Mouse (Mus musculus) midbrain, embryonic 13.5 days (tissue): ENCODE results near the gene Mcl1. TPM values are rescaled to one million over a fixed set of nuclear protein-coding genes. Genes with fewer than 3 reads are reported as not detected.
"Not testable (repeated sequence)": the region's sequence is repeated elsewhere in the genome, so short reads cannot be mapped to it uniquely, and the experiment has no call there.

ENCODE experiments used
- ATAC-seq: fragments of 200-750 bp; cut with Nextera tagmentation; 2 replicates; pipeline ENCODE4 v1.8.0; 2017; ENCODE audit warnings: mild to moderate bottlenecking, moderate TSS enrichment, moderate library complexity
- H3K27ac ChIP-seq: fragments of 300-500 bp; sonication (generic); 2 replicates; pipeline ENCODE4 v1.5.1; 2015; ENCODE audit warnings: inconsistent platforms, mild to moderate bottlenecking, moderate library complexity
- H3K27me3 ChIP-seq: fragments of 300-500 bp; sonication (generic); 2 replicates; pipeline ENCODE4 v1.6.1; 2015; ENCODE audit warnings: mild to moderate bottlenecking, inconsistent platforms
- H3K36me3 ChIP-seq: fragments of 300-500 bp; sonication (generic); 2 replicates; pipeline ENCODE4 v1.6.1; 2015; ENCODE audit warnings: mild to moderate bottlenecking, inconsistent platforms
- H3K4me1 ChIP-seq: fragments of 300-500 bp; sonication (generic); replicated peaks from 2 replicates; pipeline ENCODE4 v1.6.1; 2015; ENCODE audit warnings: inconsistent platforms
- H3K4me2 ChIP-seq: fragments of 300-500 bp; sonication (generic); replicated peaks from 2 replicates; pipeline ENCODE4 v1.6.1; 2015; ENCODE audit warnings: moderate library complexity, mild to moderate bottlenecking, inconsistent platforms
- H3K4me3 ChIP-seq: fragments of 300-500 bp; sonication (generic); replicated peaks from 2 replicates; pipeline ENCODE4 v1.5.1; 2015; ENCODE audit warnings: mild to moderate bottlenecking, inconsistent platforms
- H3K9ac ChIP-seq: fragments of 300-500 bp; sonication (generic); replicated peaks from 2 replicates; pipeline ENCODE4 v1.6.1; 2015; ENCODE audit warnings: mild to moderate bottlenecking, inconsistent platforms
- H3K9me3 ChIP-seq: fragments of 300-500 bp; sonication (generic); 2 replicates; pipeline ENCODE4 v1.6.1; 2016; ENCODE audit warnings: mild to moderate bottlenecking, inconsistent platforms
- WGBS: fragments of 180-500 bp; shearing (Covaris S2); methylation state at CpG from one replicate; pipeline ENCODE4 v1.1.7; 2015; 5-methylcytosine and 5-hydroxymethylcytosine counted together
- polyA plus RNA-seq: library from polyadenylated mRNA; unstranded; fragments of >200 nt; fragmentation: Nextera tagmentation; extraction: Ambion mirVana; gene quantifications from 2 replicates; pipeline ENCODE4 v1.2.1, GENCODE M21; 2015

The Mcl1 gene
- polyA plus RNA-seq, 1 experiment from 2014 or later, result 56.3 TPM

- no peak overlapping the region for H3K9ac ChIP-seq
- ATAC-seq, result no peak
- H3K4me2 ChIP-seq, result peak overlapping the region; percentile 33; the same call in 1 of the 2 replicates
- H3K4me3 ChIP-seq, result no peak overlapping the region
- H3K4me1 ChIP-seq, result peaks cover 51% of the 10 kb centered on the region
- H3K9me3 ChIP-seq, result no peaks in the 10 kb centered on the region
- no peaks in the 10 kb centered on the region for H3K27me3 ChIP-seq
- peaks cover 34% of the 10 kb centered on the region for H3K36me3 ChIP-seq
- WGBS, result 81% methylated on average over 7 of the region's 7 CpGs
- no peak overlapping the region for H3K27ac ChIP-seq
These were observed 4.3 kb downstream of the Mcl1 start for GRCm38 (mm10) chr3:95662724-95663449.

GRCm38 (mm10) chr3:95663486-95663885 is 4.9 kb downstream of the Mcl1 start:
- WGBS, result 97% methylated on average over 2 of the region's 2 CpGs
- H3K9ac ChIP-seq, result no peak overlapping the region
- no peaks in the 10 kb centered on the region for H3K9me3 ChIP-seq
- H3K4me2 ChIP-seq, result no peak overlapping the region; the same call in 1 of the 2 replicates
- H3K4me3 ChIP-seq, result no peak overlapping the region
- H3K4me1 ChIP-seq, result peaks cover 52% of the 10 kb centered on the region
- H3K36me3 ChIP-seq, result peaks cover 34% of the 10 kb centered on the region
- no peak for ATAC-seq
- no peak overlapping the region for H3K27ac ChIP-seq
- no peaks in the 10 kb centered on the region for H3K27me3 ChIP-seq

- H3K36me3 ChIP-seq, result peaks cover 40% of the 10 kb centered on the region
- H3K9ac ChIP-seq, result no peak overlapping the region
- H3K9me3 ChIP-seq, result no peaks in the 10 kb centered on the region
- H3K27me3 ChIP-seq, result no peaks in the 10 kb centered on the region
- WGBS, result 96% methylated on average over 3 of the region's 3 CpGs
- no peak overlapping the region for H3K27ac ChIP-seq
- no peak for ATAC-seq
- H3K4me2 ChIP-seq, result no peak overlapping the region
- peaks cover 52% of the 10 kb centered on the region for H3K4me1 ChIP-seq
- no peak overlapping the region for H3K4me3 ChIP-seq
These were observed 5.5 kb downstream of the Mcl1 start for GRCm38 (mm10) chr3:95663969-95664608.

- Histone ChIP-seq H3K4me3 (no peak overlapping the region), H3K9ac (no peak overlapping the region), H3K36me3 (peaks cover 48% of the 10 kb centered on the region), H3K9me3 (no peaks in the 10 kb centered on the region), H3K27ac (no peak overlapping the region), H3K27me3 (no peaks in the 10 kb centered on the region), H3K4me1 (peaks cover 52% of the 10 kb centered on the region), H3K4me2 (no peak overlapping the region)
- 90% methylated on average over 4 of the region's 4 CpGs for WGBS
- no peak for ATAC-seq
These were observed 6.4 kb downstream of the Mcl1 start for GRCm38 (mm10) chr3:95664940-95665352.

- no peaks in the 10 kb centered on the region for H3K27me3 ChIP-seq
- 75% methylated on average over 6 of the region's 6 CpGs for WGBS
- no peak overlapping the region for H3K4me2 ChIP-seq
- H3K9ac ChIP-seq, result no peak overlapping the region
- H3K36me3 ChIP-seq, result peaks cover 48% of the 10 kb centered on the region
- H3K27ac ChIP-seq, result no peak overlapping the region
- peaks cover 40% of the 10 kb centered on the region for H3K4me1 ChIP-seq
- no peaks in the 10 kb centered on the region for H3K9me3 ChIP-seq
- ATAC-seq, result no peak
- H3K4me3 ChIP-seq, result no peak overlapping the region
These were observed 7.7 kb downstream of the Mcl1 start for GRCm38 (mm10) chr3:95666124-95666844.

- Histone ChIP-seq H3K27me3 (no peaks in the 10 kb centered on the region), H3K4me3 (no peak overlapping the region), H3K36me3 (peaks cover 54% of the 10 kb centered on the region), H3K9me3 (no peaks in the 10 kb centered on the region), H3K4me1 (peaks cover 28% of the 10 kb centered on the region), H3K27ac (peak overlapping the region; percentile 56), H3K9ac (no peak overlapping the region), H3K4me2 (no peak overlapping the region)
- WGBS, result 76% methylated on average over 4 of the region's 4 CpGs
- ATAC-seq, result no peak
These were observed 8.9 kb downstream of the Mcl1 start for GRCm38 (mm10) chr3:95667521-95667920.

GRCm38 (mm10) chr3:95668026-95668425 is 9.4 kb downstream of the Mcl1 start:
- Histone ChIP-seq H3K27ac (peak overlapping the region; percentile 56), H3K27me3 (no peaks in the 10 kb centered on the region), H3K36me3 (peaks cover 54% of the 10 kb centered on the region), H3K9ac (no peak overlapping the region), H3K9me3 (no peaks in the 10 kb centered on the region), H3K4me1 (peaks cover 24% of the 10 kb centered on the region), H3K4me2 (no peak overlapping the region), H3K4me3 (no peak overlapping the region)
- peak; percentile 13; the same call in 1 of the 2 replicates for ATAC-seq
- WGBS, result 63% methylated on average over 7 of the region's 7 CpGs

GRCm38 (mm10) chr3:95668589-95669308 is 10.2 kb downstream of the Mcl1 start:
- no peak for ATAC-seq
- Histone ChIP-seq H3K4me3 (no peak overlapping the region), H3K4me2 (no peak overlapping the region), H3K4me1 (peaks cover 25% of the 10 kb centered on the region), H3K27me3 (no peaks in the 10 kb centered on the region), H3K27ac (peak overlapping the region; percentile 53), H3K9ac (no peak overlapping the region), H3K9me3 (no peaks in the 10 kb centered on the region), H3K36me3 (peaks cover 55% of the 10 kb centered on the region)
- 92% methylated on average over 7 of the region's 7 CpGs for WGBS

GRCm38 (mm10) chr3:95669309-95669665 is 10.7 kb downstream of the Mcl1 start:
- no peak overlapping the region for H3K27ac ChIP-seq
- no peaks in the 10 kb centered on the region for H3K9me3 ChIP-seq
- H3K4me3 ChIP-seq, result no peak overlapping the region
- H3K4me2 ChIP-seq, result no peak overlapping the region
- 92% methylated on average over 3 of the region's 3 CpGs for WGBS
- H3K4me1 ChIP-seq, result peaks cover 23% of the 10 kb centered on the region
- ATAC-seq, result no peak
- H3K27me3 ChIP-seq, result no peaks in the 10 kb centered on the region
- no peak overlapping the region for H3K9ac ChIP-seq
- H3K36me3 ChIP-seq, result peaks cover 53% of the 10 kb centered on the region

GRCm38 (mm10) chr3:95670419-95670818 is 11.8 kb downstream of the Mcl1 start:
- WGBS, result 96% methylated on average over 3 of the region's 3 CpGs
- H3K9ac ChIP-seq, H3K4me3 ChIP-seq, H3K9me3 ChIP-seq, H3K4me2 ChIP-seq, H3K27me3 ChIP-seq, H3K27ac ChIP-seq, ATAC-seq: not testable (repeated sequence)
- Histone ChIP-seq H3K4me1 (peaks cover 25% of the 10 kb centered on the region), H3K36me3 (peaks cover 45% of the 10 kb centered on the region)

GRCm38 (mm10) chr3:95671201-95671600 is 12.6 kb downstream of the Mcl1 start:
- Histone ChIP-seq H3K4me1 (peaks cover 31% of the 10 kb centered on the region), H3K9me3 (no peaks in the 10 kb centered on the region)
- whole genome bisulfite sequencing, result 90% methylated on average over 5 of the region's 5 CpGs

More at GRCm38 (mm10) chr3:95671201-95671600, 12.6 kb downstream of the Mcl1 start:
- H3K27me3 ChIP-seq, result no peaks in the 10 kb centered on the region
- H3K4me3 ChIP-seq, result no peak overlapping the region
- H3K27ac ChIP-seq, result no peak overlapping the region
- peaks cover 44% of the 10 kb centered on the region for H3K36me3 ChIP-seq
- H3K4me2 ChIP-seq, result no peak overlapping the region
- ATAC-seq, result no peak
- H3K9ac ChIP-seq, result no peak overlapping the region
